Mouse (Mus musculus) adrenal gland, postnatal 36 days (tissue): ENCODE data around the gene Abcb9. TPM values are rescaled to one million over a fixed set of nuclear protein-coding genes. Genes with fewer than 3 reads are reported as not detected.

Experiments
- DNase-seq, 2 experiments: peaks; one replicate each; pipeline ENCODE4 v3.0.0; 2021; ENCODE audit warnings: mixed read lengths in 1 of 2
- total RNA-seq, 2 experiments: library from RNA; stranded (reverse); gene quantifications; 2 replicates each; pipeline ENCODE4 v1.2.3; 2021

The Abcb9 gene
- total RNA-seq, 2 experiments from 2014 or later = 10.8 to 11.4 TPM

- no peak for DNase-seq
These were observed 81.9 kb downstream of the Abcb9 start for GRCm38 (mm10) chr5:124013747-124014146.

- peak; percentile 85 to 87 for DNase-seq
These were observed 82.7 kb downstream of the Abcb9 start for GRCm38 (mm10) chr5:124012885-124013284.

GRCm38 (mm10) chr5:124011927-124012326 is 83.7 kb downstream of the Abcb9 start:
- DNase-seq = peak in 1 of 2 experiments; percentile 31

Other genes starting within 250 kb of the Abcb9 start
- gene Hcar2, start 230.3 kb downstream of the Abcb9 start, total RNA-seq = 1 to 10 TPM; 3.5 to 9.6 TPM
- 10 to 100 TPM in 1 of 2 experiments, 1 to 10 TPM in 1; 8.8 to 18.3 TPM for gene Hcar1, start 215.8 kb downstream of the Abcb9 start, total RNA-seq
- 10 to 100 TPM; 66.5 to 73.3 TPM for gene Denr, start 188.6 kb downstream of the Abcb9 start, total RNA-seq
- 1 to 10 TPM in 1 of 2 experiments, not detected in 1; 1.1 TPM for gene Gm43518, start 168.4 kb downstream of the Abcb9 start, total RNA-seq
- gene Ccdc62, start 165.1 kb downstream of the Abcb9 start, total RNA-seq = 1 to 10 TPM; 2.9 to 3.3 TPM
- gene Hip1r, start 122.2 kb downstream of the Abcb9 start, total RNA-seq = 10 to 100 TPM; 15.1 to 18.4 TPM
- gene Vps37b, start 63.5 kb downstream of the Abcb9 start, total RNA-seq = 100 to 1,000 TPM in 1 of 2 experiments, 10 to 100 TPM in 1; 93.1 to 188 TPM
- gene Ogfod2, start 16.5 kb upstream of the Abcb9 start, total RNA-seq = 10 to 100 TPM; 34.2 to 41.1 TPM
- 10 to 100 TPM; 50.0 to 69.2 TPM for gene Arl6ip4, start 20.3 kb upstream of the Abcb9 start, total RNA-seq
- 10 to 100 TPM; 50.0 to 57.2 TPM for gene Pitpnm2, start 154.0 kb upstream of the Abcb9 start, total RNA-seq
- gene Mphosph9, start 232.2 kb upstream of the Abcb9 start, total RNA-seq = 10 to 100 TPM in 1 of 2 experiments, 1 to 10 TPM in 1; 6.8 to 10.4 TPM
- 10 to 100 TPM; 14.8 to 15.0 TPM for gene 2810006K23Rik, start 232.3 kb upstream of the Abcb9 start, total RNA-seq